Mouse (Mus musculus) ES-Bruce4 (cell line): ENCODE measurements around the gene Apon. TPM values are rescaled to one million over a fixed set of nuclear protein-coding genes. Genes with fewer than 3 reads are reported as not detected.
"Not testable (repeated sequence)": the region's sequence is repeated elsewhere in the genome, so short reads cannot be mapped to it uniquely, and the experiment has no call there.

Source experiments
- H3K27ac ChIP-seq: 2 replicates; pipeline ENCODE4 v1.5.1; 2012; ENCODE audit warnings: low read length, inconsistent platforms; ENCODE audit not compliant: insufficient read depth
- H3K27me3 ChIP-seq: 2 replicates; pipeline ENCODE4 v1.6.1; 2012; ENCODE audit warnings: mild to moderate bottlenecking, low read length, inconsistent platforms; ENCODE audit not compliant: control insufficient read depth, poor library complexity, insufficient read depth, severe bottlenecking
- H3K36me3 ChIP-seq: 2 replicates; pipeline ENCODE4 v1.6.1; 2012; ENCODE audit warnings: inconsistent platforms, mild to moderate bottlenecking, low read length, moderate library complexity; ENCODE audit not compliant: control insufficient read depth, poor library complexity, insufficient read depth, severe bottlenecking
- H3K4me1 ChIP-seq: one replicate; pipeline ENCODE4 v1.8.1; 2011; ENCODE audit warnings: low read length; ENCODE audit not compliant: control insufficient read depth, insufficient read depth
- H3K4me3 ChIP-seq: 2 replicates; pipeline ENCODE4 v1.5.1; 2011; ENCODE audit warnings: low read depth, mild to moderate bottlenecking, low read length
- H3K9ac ChIP-seq: 2 replicates; pipeline ENCODE4 v1.6.1; 2012; ENCODE audit warnings: low read depth, mild to moderate bottlenecking, inconsistent platforms; ENCODE audit not compliant: poor library complexity, severe bottlenecking
- H3K9me3 ChIP-seq: replicated peaks from 2 replicates; pipeline ENCODE4 v1.6.1; 2012; ENCODE audit warnings: mild to moderate bottlenecking, low read length, inconsistent platforms; ENCODE audit not compliant: control insufficient read depth, poor library complexity, insufficient read depth, severe bottlenecking
- CTCF ChIP-seq: IDR thresholded peaks from one replicate; pipeline ENCODE4 v1.8.1; 2011; ENCODE audit warnings: low read depth, low read length
- EP300 ChIP-seq: IDR thresholded peaks from 2 replicates; pipeline ENCODE4 v1.6.1; 2011; ENCODE audit warnings: low read depth, low read length; ENCODE audit not compliant: insufficient read depth
- POLR2A ChIP-seq: IDR thresholded peaks from one replicate; pipeline ENCODE4 v1.8.1; 2011; ENCODE audit warnings: low read length; ENCODE audit not compliant: insufficient read depth
- polyA plus RNA-seq: library from polyadenylated mRNA; stranded (reverse); fragments of >200 nt; gene quantifications from 2 replicates; pipeline ENCODE4 v1.2.4, GENCODE M21; 2011; ENCODE audit warnings: low read depth; ENCODE audit not compliant: missing spikeins, insufficient read depth, insufficient read length

Apon gene
- polyA plus RNA-seq, 1 experiment, result 0.43 TPM

DNA sequence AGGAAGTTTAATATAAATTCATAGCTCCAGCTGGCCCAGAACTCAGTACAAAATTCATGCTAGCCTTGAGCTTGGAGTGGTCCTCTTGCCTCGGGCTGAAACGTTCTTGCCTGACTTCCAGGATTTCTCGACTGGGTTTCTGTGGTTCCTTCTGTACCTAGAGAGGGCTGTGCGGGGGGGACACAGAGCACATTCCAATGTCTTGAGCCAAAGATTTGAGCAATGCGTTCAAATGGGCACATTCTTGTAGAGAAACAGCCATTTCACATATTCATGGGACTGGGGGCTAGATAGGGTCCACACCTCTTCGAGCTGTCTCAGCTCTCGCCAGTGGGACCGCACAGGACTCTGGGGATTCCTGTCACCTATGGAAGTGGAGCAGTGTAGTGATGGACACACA, 2.0 kb downstream of the Apon start:
- Histone ChIP-seq H3K27me3 (no peaks in the 10 kb centered on the region), H3K27ac (no peak overlapping the region), H3K9me3 (no peaks in the 10 kb centered on the region), H3K4me3 (no peak overlapping the region), H3K4me1 (no peaks in the 10 kb centered on the region), H3K36me3 (peaks cover 16% of the 10 kb centered on the region), H3K9ac (no peak overlapping the region)
- TF ChIP-seq CTCF, result no peak
- TF ChIP-seq POLR2A, result no peak
- no peak for TF ChIP-seq EP300

DNA sequence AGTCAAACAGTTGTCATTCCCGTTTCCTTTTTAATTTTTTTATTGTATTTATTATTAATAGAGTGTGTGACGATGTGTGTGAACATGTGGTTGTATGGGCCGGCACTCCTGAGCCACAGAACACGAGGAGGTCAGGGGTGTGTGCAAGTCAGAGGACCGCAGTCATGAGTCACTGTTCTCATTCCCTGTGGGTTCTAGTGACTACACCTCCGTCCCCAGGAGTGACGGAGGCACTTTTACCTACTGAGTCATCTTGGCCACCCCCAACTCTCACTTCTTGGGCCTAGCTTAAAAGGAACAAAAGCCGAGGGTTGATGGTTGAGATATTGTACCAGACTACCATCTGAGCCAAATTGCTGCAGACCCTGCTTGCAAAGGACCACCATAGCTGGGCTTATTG, 2.4 kb downstream of the Apon start:
- no peak overlapping the region for H3K9ac ChIP-seq
- H3K4me3 ChIP-seq, result no peak overlapping the region
- H3K27ac ChIP-seq, result no peak overlapping the region
- no peaks in the 10 kb centered on the region for H3K27me3 ChIP-seq
- TF ChIP-seq CTCF (no peak), POLR2A (no peak), EP300 (no peak)
- H3K36me3 ChIP-seq, result peaks cover 12% of the 10 kb centered on the region
- no peaks in the 10 kb centered on the region for H3K4me1 ChIP-seq
- no peaks in the 10 kb centered on the region for H3K9me3 ChIP-seq

GRCm38 (mm10) chr10:128258953-128259352, 5.1 kb downstream of the Apon start:
- H3K9me3 ChIP-seq, result no peaks in the 10 kb centered on the region

GRCm38 (mm10) chr10:128259946-128260345, 6.0 kb downstream of the Apon start:
- Histone ChIP-seq H3K9me3 (no peaks in the 10 kb centered on the region), H3K9ac (no peak overlapping the region), H3K4me3 (no peak overlapping the region), H3K27me3 (no peaks in the 10 kb centered on the region), H3K36me3 (no peaks in the 10 kb centered on the region), H3K4me1 (peaks cover 1% of the 10 kb centered on the region), H3K27ac (no peak overlapping the region)
- TF ChIP-seq POLR2A, result no peak
- no peak for TF ChIP-seq EP300
- TF ChIP-seq CTCF, result no peak

More at GRCm38 (mm10) chr10:128258953-128259352, 5.1 kb downstream of the Apon start:
- H3K9ac ChIP-seq, result no peak overlapping the region
- H3K27ac ChIP-seq, result no peak overlapping the region
- TF ChIP-seq EP300 (no peak), CTCF (no peak), POLR2A (no peak)
- peaks cover 1% of the 10 kb centered on the region for H3K4me1 ChIP-seq
- H3K36me3 ChIP-seq, result no peaks in the 10 kb centered on the region
- no peak overlapping the region for H3K4me3 ChIP-seq
- H3K27me3 ChIP-seq, result no peaks in the 10 kb centered on the region

DNA sequence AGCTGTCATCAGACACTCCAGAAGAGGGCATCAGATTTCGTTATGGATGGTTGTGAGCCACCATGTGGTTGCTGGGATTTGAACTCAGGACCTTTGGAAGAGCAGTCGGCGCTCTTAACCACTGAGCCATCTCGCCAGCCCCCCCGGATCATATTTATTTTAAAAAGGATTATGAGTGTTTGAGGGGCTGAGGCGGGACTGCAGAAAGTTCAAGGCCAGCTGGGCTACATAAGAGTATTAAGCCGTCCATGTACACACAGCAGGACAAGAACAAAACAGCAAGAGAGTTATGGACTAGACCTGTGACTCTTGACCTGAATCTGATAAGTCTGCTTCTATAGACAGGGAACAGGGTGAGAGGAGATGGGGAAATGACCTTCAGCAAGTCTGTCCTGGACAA, 6.5 kb downstream of the Apon start:
- not testable (repeated sequence) for H3K27me3 ChIP-seq, H3K9me3 ChIP-seq, H3K4me3 ChIP-seq, H3K36me3 ChIP-seq, H3K9ac ChIP-seq, H3K4me1 ChIP-seq, H3K27ac ChIP-seq

GRCm38 (mm10) chr10:128262300-128262699, 8.4 kb downstream of the Apon start:
- Histone ChIP-seq H3K27ac (no peak overlapping the region), H3K9me3 (no peaks in the 10 kb centered on the region), H3K9ac (peak overlapping the region; percentile 67), H3K36me3 (no peaks in the 10 kb centered on the region), H3K27me3 (no peaks in the 10 kb centered on the region), H3K4me1 (peaks cover 1% of the 10 kb centered on the region), H3K4me3 (peak overlapping the region; percentile 72)
- TF ChIP-seq CTCF (no peak), POLR2A (peak; percentile 32), EP300 (no peak)
